Mouse (Mus musculus) left cerebral cortex, postnatal 25 days (tissue): Measurements from ENCODE around the gene Misp. TPM values are rescaled to one million over a fixed set of nuclear protein-coding genes. Genes with fewer than 3 reads are reported as not detected.

ENCODE experiments used
- DNase-seq, 2 experiments: peaks; one replicate each; pipeline ENCODE4 v3.0.0; 2022; ENCODE audit warnings: low spot score in 2 of 2, mixed read lengths in 1 of 2
- intact Hi-C: fragments of 180-260 bp; cut with DNase I; formaldehyde crosslinking; loops from one replicate; pipeline ENCODE4 v1.15.1; 2025
- total RNA-seq, 2 experiments: library from RNA; stranded (reverse); gene quantifications; 2 replicates each; pipeline ENCODE4 v1.2.3; 2021

The Misp gene
- total RNA-seq, 2 experiments from 2014 or later = 0.62 to 1.7 TPM

GRCm38 (mm10) chr10:79861230-79862048, 40.6 kb downstream of the Misp start:
- DNase-seq = no peak
- intact Hi-C loops = no loop called here

- intact Hi-C loops = no loop called here
Measured at GRCm38 (mm10) chr10:79862049-79862788, 41.4 kb downstream of the Misp start.

GRCm38 (mm10) chr10:79862925-79863324, 42.1 kb downstream of the Misp start:
- no peak for DNase-seq
- intact Hi-C loops = no loop called here

More at GRCm38 (mm10) chr10:79862049-79862788, 41.4 kb downstream of the Misp start:
- DNase-seq = no peak

- no peak for DNase-seq
- intact Hi-C loops = no loop called here
Measured at GRCm38 (mm10) chr10:79864351-79865188, 43.8 kb downstream of the Misp start.

GRCm38 (mm10) chr10:79865189-79865601, 44.4 kb downstream of the Misp start:
- no peak for DNase-seq
- intact Hi-C loops = no loop called here

GRCm38 (mm10) chr10:79865801-79866295, 45.1 kb downstream of the Misp start:
- DNase-seq = no peak
- intact Hi-C loops = no loop called here

GRCm38 (mm10) chr10:79866601-79867000, 45.8 kb downstream of the Misp start:
- intact Hi-C loops = no loop called here
- no peak for DNase-seq

GRCm38 (mm10) chr10:79871845-79872244, 51.1 kb downstream of the Misp start:
- intact Hi-C loops = no loop called here
- DNase-seq = peak in 1 of 2 experiments; percentile 64

GRCm38 (mm10) chr10:79872862-79873261, 52.1 kb downstream of the Misp start:
- intact Hi-C loops = no loop called here
- no peak for DNase-seq

GRCm38 (mm10) chr10:79873313-79873712, 52.5 kb downstream of the Misp start:
- no peak for DNase-seq
- intact Hi-C loops = no loop called here

GRCm38 (mm10) chr10:79873715-79874289, 53.0 kb downstream of the Misp start:
- intact Hi-C loops = no loop called here
- no peak for DNase-seq

- DNase-seq = no peak
- intact Hi-C loops = no loop called here
Measured at GRCm38 (mm10) chr10:79874290-79874862, 53.6 kb downstream of the Misp start, which contains the start of the genes Prtn3 and Plppr3. Prtn3 (plus strand) TSS chr10:79874476. Plppr3 (minus strand) TSS chr10:79874634.

GRCm38 (mm10) chr10:79877174-79877573, 56.4 kb downstream of the Misp start:
- no peak for DNase-seq
- intact Hi-C loops = no loop called here

- no peak for DNase-seq
- intact Hi-C loops = no loop called here
Measured at GRCm38 (mm10) chr10:79877757-79878156, 57.0 kb downstream of the Misp start.

GRCm38 (mm10) chr10:79879527-79879926, 58.7 kb downstream of the Misp start:
- intact Hi-C loops = no loop called here
- no peak for DNase-seq
